Comparison of ENCODE assay signal across 24 mouse cellular contexts in the genomic region with DNA sequence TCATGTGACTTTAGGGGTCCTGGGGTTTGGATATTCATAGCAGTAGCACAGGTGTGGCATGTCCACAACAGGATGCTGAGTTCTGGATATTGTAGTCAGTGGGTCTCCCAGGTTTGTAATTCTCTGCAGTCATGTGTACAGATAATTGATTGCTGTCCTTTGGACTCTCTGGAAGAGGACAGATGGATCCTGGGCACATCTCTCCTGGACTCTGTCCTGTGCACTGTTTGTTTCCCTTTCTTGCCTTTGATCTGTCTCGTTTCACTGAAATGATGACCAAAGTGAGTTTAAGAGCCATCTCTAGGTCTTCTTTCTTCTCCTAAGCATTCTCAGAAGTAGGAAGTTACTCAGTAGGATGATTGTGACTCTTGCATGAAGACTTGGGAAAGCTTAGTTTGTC. TPM values are rescaled to one million over a fixed set of nuclear protein-coding genes. Genes with fewer than 3 reads are reported as not detected.
A peak's percentile ranks its signal among the peaks of the same experiment; 100 is the strongest.
DNase-seq lines count a peak whose midpoint lies in the region; ATAC-seq and TF ChIP-seq lines count a peak whose summit lies in the region.
"Had no signal": no experiment of that assay in that cellular context is flagged by ENCODE, and none has a peak within 500 bp of the region (broad histone marks: within the 10 kb centered on the region; RNA-seq: fewer than 3 reads in every experiment).

No protein-coding gene starts in this region.

- no peaks in the 10 kb centered on the region for H3K36me3 ChIP-seq in kidney, adult 2 months (ENCODE audit: control insufficient read depth, insufficient read depth, low read length)
- no peaks in the 10 kb centered on the region for H3K36me3 ChIP-seq in liver, embryonic 16.5 days (ENCODE audit: control insufficient read depth, insufficient read depth)
- no peaks in the 10 kb centered on the region for H3K36me3 ChIP-seq in liver, embryonic 11.5 days (ENCODE audit: control insufficient read depth, insufficient read depth, low read length)
- H3K36me3 ChIP-seq: embryonic facial prominence, embryonic 13.5 days; embryonic facial prominence, embryonic 15.5 days; forebrain, embryonic 10.5 days; forebrain, embryonic 12.5 days had no signal

- H3K9me3 ChIP-seq in liver, embryonic 16.5 days (replicated peaks; ENCODE audit: control insufficient read depth, low read length) = no peaks in the 10 kb centered on the region
- no peaks in the 10 kb centered on the region; the same call in none of the 2 replicates for H3K9me3 ChIP-seq in liver, embryonic 11.5 days (ENCODE audit: control insufficient read depth, low read length)
- H3K9me3 ChIP-seq: embryonic facial prominence, embryonic 13.5 days; embryonic facial prominence, embryonic 15.5 days; forebrain, embryonic 10.5 days had no signal

- peak; percentile 49 for DNase-seq in kidney, adult 2 months
- no peak for DNase-seq in kidney, postnatal 10 days
- peak; percentile 47 for DNase-seq in kidney, adult 9 months
- DNase-seq in kidney, postnatal 4 days = no peak
- no peak for DNase-seq in liver, embryonic 11.5 days (ENCODE audit: low spot score)
- DNase-seq: adrenal gland, adult 2 months; adrenal gland, postnatal 10 days; adrenal gland, postnatal 25 days; cerebellum, adult 11 months; cerebellum, adult 18-20 months; cerebellum, adult 8-10 months; cerebellum, adult 9-11 months; cerebellum, postnatal 14 days; cerebellum, postnatal 36 days; embryo, embryonic 11 days had no signal

- ATAC-seq in liver, embryonic 16.5 days (ENCODE audit: low read depth) = peak; percentile 50; the same call in 1 of the 2 replicates
- no peak for ATAC-seq in liver, embryonic 11.5 days (replicated peaks; ENCODE audit: low FRiP score)
- ATAC-seq: forebrain, embryonic 14.5 days had no signal

- H3K4me2 ChIP-seq in liver, embryonic 16.5 days (ENCODE audit: low read depth, low read length) = no peak overlapping the region
- no peak overlapping the region for H3K4me2 ChIP-seq in liver, embryonic 11.5 days
- H3K4me2 ChIP-seq: embryonic facial prominence, embryonic 13.5 days; embryonic facial prominence, embryonic 15.5 days; forebrain, embryonic 12.5 days had no signal

- H3K27me3 ChIP-seq in kidney, adult 2 months (replicated peaks; ENCODE audit: control insufficient read depth, insufficient read depth, low read length) = no peaks in the 10 kb centered on the region
- H3K27me3 ChIP-seq in liver, embryonic 16.5 days (ENCODE audit: control insufficient read depth, insufficient read depth, low read depth, low read length) = no peaks in the 10 kb centered on the region
- H3K27me3 ChIP-seq in liver, embryonic 11.5 days (replicated peaks; ENCODE audit: control insufficient read depth, insufficient read depth, low read length) = no peaks in the 10 kb centered on the region
- H3K27me3 ChIP-seq: embryonic facial prominence, embryonic 13.5 days; embryonic facial prominence, embryonic 15.5 days; forebrain, embryonic 12.5 days had no signal

- H3K27ac ChIP-seq in kidney, adult 2 months (ENCODE audit: insufficient read depth, low read depth, low read length) = no peak overlapping the region
- no peak overlapping the region for H3K27ac ChIP-seq in liver, embryonic 16.5 days (ENCODE audit: low read length)
- no peak overlapping the region for H3K27ac ChIP-seq in liver, embryonic 11.5 days (ENCODE audit: low read depth, low read length)
- H3K27ac ChIP-seq: embryonic facial prominence, embryonic 13.5 days; embryonic facial prominence, embryonic 15.5 days; forebrain, embryonic 10.5 days; forebrain, embryonic 12.5 days had no signal

- no peak overlapping the region for H3K4me3 ChIP-seq in kidney, adult 2 months (ENCODE audit: insufficient read depth, low read depth, low read length)
- H3K4me3 ChIP-seq in liver, embryonic 16.5 days (ENCODE audit: low read depth, low read length) = no peak overlapping the region
- no peak overlapping the region for H3K4me3 ChIP-seq in liver, embryonic 11.5 days (ENCODE audit: low read depth, low read length)
- H3K4me3 ChIP-seq: embryonic facial prominence, embryonic 13.5 days; embryonic facial prominence, embryonic 15.5 days; erythroblast, embryonic 14.5 days; forebrain, embryonic 10.5 days; forebrain, embryonic 12.5 days had no signal

- no peak for TF ChIP-seq POLR2A in kidney, adult 2 months (IDR thresholded peaks at IDR 0.05; ENCODE audit: low read depth, low read length)

- no peak for TF ChIP-seq CTCF in kidney, adult 2 months (conservative IDR thresholded peaks at IDR 0.05; ENCODE audit: insufficient read depth, insufficient read length, low read depth, low read length)

- no peaks in the 10 kb centered on the region for H3K4me1 ChIP-seq in kidney, adult 2 months (ENCODE audit: control insufficient read depth, insufficient read depth, low read length)
- H3K4me1 ChIP-seq in liver, embryonic 16.5 days (ENCODE audit: control insufficient read depth, low read depth, low read length) = no peaks in the 10 kb centered on the region
- H3K4me1 ChIP-seq in liver, embryonic 11.5 days (replicated peaks; ENCODE audit: control insufficient read depth, insufficient read depth, low read length) = no peaks in the 10 kb centered on the region
- H3K4me1 ChIP-seq: embryonic facial prominence, embryonic 13.5 days; embryonic facial prominence, embryonic 15.5 days; forebrain, embryonic 10.5 days; forebrain, embryonic 12.5 days had no signal

- 30% methylated on average over 1 of the region's 1 CpGs for WGBS in kidney, adult 2 months
- 17% methylated on average over 1 of the region's 1 CpGs for WGBS in liver, embryonic 16.5 days (ENCODE audit: insufficient replicate concordance)
- WGBS in liver, embryonic 11.5 days = 63% methylated on average over 1 of the region's 1 CpGs

- H3K9ac ChIP-seq in liver, embryonic 16.5 days (ENCODE audit: low read depth, low read length) = no peak overlapping the region
- H3K9ac ChIP-seq in liver, embryonic 11.5 days (ENCODE audit: low read depth, low read length) = no peak overlapping the region
- H3K9ac ChIP-seq: embryonic facial prominence, embryonic 13.5 days; embryonic facial prominence, embryonic 15.5 days; forebrain, embryonic 12.5 days had no signal

RNA-seq across cellular contexts. Expression of gene Cyp2d40, which starts 16.5 kb away (rescaled TPM):
- polyA plus RNA-seq in kidney, adult 2 months (2012; rRNA removed) = 0.06 and 0.23 TPM in 2 replicates
- 0.07 and 0.11 TPM in 2 replicates for polyA plus RNA-seq in liver, embryonic 16.5 days (2015; fragmentation: Nextera tagmentation; extraction: Ambion mirVana)
- polyA plus RNA-seq in liver, embryonic 11.5 days (2014; fragmentation: Nextera tagmentation; extraction: Ambion mirVana) = not detected in 2 replicates
- polyA plus RNA-seq: C2C12; embryonic facial prominence, embryonic 11.5 days; embryonic facial prominence, embryonic 13.5 days; embryonic facial prominence, embryonic 15.5 days; erythroblast, embryonic 14.5 days; forebrain, embryonic 10.5 days; forebrain, embryonic 12.5 days; forebrain, embryonic 14.5 days had no signal

RNA-seq across cellular contexts. Expression of gene Cyp2d26, which starts 46.6 kb away (rescaled TPM):
- 780 and 833 TPM in 2 replicates for polyA plus RNA-seq in kidney, adult 2 months (2012; rRNA removed)
- 141 and 169 TPM in 2 replicates for polyA plus RNA-seq in liver, embryonic 16.5 days (2015; fragmentation: Nextera tagmentation; extraction: Ambion mirVana)
- polyA plus RNA-seq in liver, embryonic 11.5 days (2014; fragmentation: Nextera tagmentation; extraction: Ambion mirVana) = 0.62 and 1.3 TPM in 2 replicates
- polyA plus RNA-seq: C2C12; embryonic facial prominence, embryonic 11.5 days; embryonic facial prominence, embryonic 13.5 days; embryonic facial prominence, embryonic 15.5 days; erythroblast, embryonic 14.5 days; forebrain, embryonic 10.5 days; forebrain, embryonic 12.5 days; forebrain, embryonic 14.5 days had no signal

Comparison
In these comparisons a context has a peak if more than half of its experiments do, and no peak if none do; other contexts are left out.
1. DNase-seq: peak in kidney, adult 2 months (single experiment) and kidney, adult 9 months (single experiment); none in kidney, postnatal 10 days (single experiment), kidney, postnatal 4 days (0 of 2) and liver, embryonic 11.5 days (single experiment).
2. RNA of gene Cyp2d26, which starts 46.6 kb away (polyA plus RNA-seq): 780 to 833 TPM in kidney, adult 2 months and 141 to 169 TPM in liver, embryonic 16.5 days; 0.62 to 1.3 TPM in liver, embryonic 11.5 days; every median in the first group is over 10 times any median in the second.